Mouse (Mus musculus): ENCODE results near the gene Ctf2. TPM values are rescaled to one million over a fixed set of nuclear protein-coding genes. Genes with fewer than 3 reads are reported as not detected.
"Not testable (repeated sequence)": the region's sequence is repeated elsewhere in the genome, so short reads cannot be mapped to it uniquely, and the experiment has no call there.

The Ctf2 gene
- polyA plus RNA-seq, 1 experiment from 2014 or later: 0.11 TPM

GRCm38 (mm10) chr7:127698986-127699385 is 33.0 kb downstream of the Ctf2 start:
- H3K36me3 ChIP-seq (ENCODE audit: control insufficient read depth, insufficient read depth): peaks cover 14% of the 10 kb centered on the region
- no peak overlapping the region for H3K27ac ChIP-seq (ENCODE audit: low read length)
- H3K9me3 ChIP-seq (replicated peaks; ENCODE audit: control insufficient read depth, low read length): no peaks in the 10 kb centered on the region
- no peak overlapping the region for H3K4me2 ChIP-seq (ENCODE audit: low read depth, low read length)
- H3K27me3 ChIP-seq (ENCODE audit: control insufficient read depth, insufficient read depth, low read length): no peaks in the 10 kb centered on the region
- H3K4me1 ChIP-seq (ENCODE audit: control insufficient read depth, insufficient read depth, low read length): no peaks in the 10 kb centered on the region
- no peak overlapping the region for H3K4me3 ChIP-seq (ENCODE audit: low read length)
- no peak for ATAC-seq (replicated peaks; ENCODE audit: extremely low read depth, insufficient read depth, low FRiP score)
- WGBS: 68% methylated on average over 6 of the region's 6 CpGs
- no peak overlapping the region for H3K9ac ChIP-seq (ENCODE audit: low read length)

GRCm38 (mm10) chr7:127693730-127694129 is 38.2 kb downstream of the Ctf2 start:
- WGBS: 86% methylated on average over 7 of the region's 7 CpGs
- H3K27me3 ChIP-seq (ENCODE audit: control insufficient read depth, insufficient read depth, low read length); H3K4me2 ChIP-seq (ENCODE audit: low read depth, low read length); ATAC-seq (replicated peaks; ENCODE audit: extremely low read depth, insufficient read depth, low FRiP score); H3K36me3 ChIP-seq (ENCODE audit: control insufficient read depth, insufficient read depth); H3K9me3 ChIP-seq (replicated peaks; ENCODE audit: control insufficient read depth, low read length); H3K9ac ChIP-seq (ENCODE audit: low read length); H3K4me3 ChIP-seq (ENCODE audit: low read length); H3K27ac ChIP-seq (ENCODE audit: low read length): not testable (repeated sequence)
- peaks cover 22% of the 10 kb centered on the region for H3K4me1 ChIP-seq (ENCODE audit: control insufficient read depth, insufficient read depth, low read length)

- H3K27me3 ChIP-seq (ENCODE audit: control insufficient read depth, insufficient read depth, low read length): no peaks in the 10 kb centered on the region
- no peak overlapping the region for H3K4me2 ChIP-seq (ENCODE audit: low read depth, low read length)
- no peaks in the 10 kb centered on the region for H3K9me3 ChIP-seq (replicated peaks; ENCODE audit: control insufficient read depth, low read length)
- H3K36me3 ChIP-seq (ENCODE audit: control insufficient read depth, insufficient read depth): no peaks in the 10 kb centered on the region
- H3K27ac ChIP-seq (ENCODE audit: low read length): no peak overlapping the region
- peaks cover 23% of the 10 kb centered on the region for H3K4me1 ChIP-seq (ENCODE audit: control insufficient read depth, insufficient read depth, low read length)
- no peak overlapping the region for H3K4me3 ChIP-seq (ENCODE audit: low read length)
- ATAC-seq (replicated peaks; ENCODE audit: extremely low read depth, insufficient read depth, low FRiP score): no peak
- H3K9ac ChIP-seq (ENCODE audit: low read length): no peak overlapping the region
- WGBS: 90% methylated on average over 8 of the region's 8 CpGs
These were observed 38.7 kb downstream of the Ctf2 start for GRCm38 (mm10) chr7:127693290-127693689.

GRCm38 (mm10) chr7:127691221-127691989 is 40.6 kb downstream of the Ctf2 start:
- H3K36me3 ChIP-seq (ENCODE audit: control insufficient read depth, insufficient read depth): no peaks in the 10 kb centered on the region
- ATAC-seq (replicated peaks; ENCODE audit: extremely low read depth, insufficient read depth, low FRiP score): peak; percentile 86

GRCm38 (mm10) chr7:127689626-127690280 is 42.2 kb downstream of the Ctf2 start:
- Histone ChIP-seq H3K27me3 (ENCODE audit: control insufficient read depth, insufficient read depth, low read length) (no peaks in the 10 kb centered on the region), H3K9ac (ENCODE audit: low read length) (peak overlapping the region; percentile 46), H3K9me3 (replicated peaks; ENCODE audit: control insufficient read depth, low read length) (no peaks in the 10 kb centered on the region), H3K4me3 (ENCODE audit: low read length) (no peak overlapping the region), H3K36me3 (ENCODE audit: control insufficient read depth, insufficient read depth) (no peaks in the 10 kb centered on the region), H3K4me2 (ENCODE audit: low read depth, low read length) (no peak overlapping the region), H3K4me1 (ENCODE audit: control insufficient read depth, insufficient read depth, low read length) (peaks cover 29% of the 10 kb centered on the region), H3K27ac (ENCODE audit: low read length) (peak overlapping the region; percentile 53)
- ATAC-seq (replicated peaks; ENCODE audit: extremely low read depth, insufficient read depth, low FRiP score): no peak
- WGBS: 52% methylated on average over 9 of the region's 9 CpGs

More at GRCm38 (mm10) chr7:127691221-127691989, 40.6 kb downstream of the Ctf2 start:
- H3K9ac ChIP-seq (ENCODE audit: low read length): peak overlapping the region; percentile 77
- peaks cover 26% of the 10 kb centered on the region for H3K4me1 ChIP-seq (ENCODE audit: control insufficient read depth, insufficient read depth, low read length)
- peak overlapping the region; percentile 75 for H3K4me2 ChIP-seq (ENCODE audit: low read depth, low read length)
- no peaks in the 10 kb centered on the region for H3K9me3 ChIP-seq (replicated peaks; ENCODE audit: control insufficient read depth, low read length)
- 9% methylated on average over 15 of the region's 15 CpGs for WGBS
- H3K27ac ChIP-seq (ENCODE audit: low read length): peak overlapping the region; percentile 94
- no peaks in the 10 kb centered on the region for H3K27me3 ChIP-seq (ENCODE audit: control insufficient read depth, insufficient read depth, low read length)
- H3K4me3 ChIP-seq (ENCODE audit: low read length): peak overlapping the region; percentile 48

- H3K4me1 ChIP-seq (ENCODE audit: control insufficient read depth, insufficient read depth, low read length): peaks cover 29% of the 10 kb centered on the region
- ATAC-seq (replicated peaks; ENCODE audit: extremely low read depth, insufficient read depth, low FRiP score): no peak
- H3K4me3 ChIP-seq (ENCODE audit: low read length): no peak overlapping the region
- H3K27me3 ChIP-seq (ENCODE audit: control insufficient read depth, insufficient read depth, low read length): no peaks in the 10 kb centered on the region
- H3K27ac ChIP-seq (ENCODE audit: low read length): no peak overlapping the region
- H3K36me3 ChIP-seq (ENCODE audit: control insufficient read depth, insufficient read depth): no peaks in the 10 kb centered on the region
- no peak overlapping the region for H3K4me2 ChIP-seq (ENCODE audit: low read depth, low read length)
- WGBS: 78% methylated on average over 7 of the region's 7 CpGs
- no peak overlapping the region for H3K9ac ChIP-seq (ENCODE audit: low read length)
- no peaks in the 10 kb centered on the region for H3K9me3 ChIP-seq (replicated peaks; ENCODE audit: control insufficient read depth, low read length)
These were observed 43.0 kb downstream of the Ctf2 start for GRCm38 (mm10) chr7:127688935-127689334.

- no peak overlapping the region for H3K4me3 ChIP-seq (ENCODE audit: low read length)
- ATAC-seq (replicated peaks; ENCODE audit: extremely low read depth, insufficient read depth, low FRiP score): no peak
- no peaks in the 10 kb centered on the region for H3K27me3 ChIP-seq (ENCODE audit: control insufficient read depth, insufficient read depth, low read length)
- WGBS: 55% methylated on average over 11 of the region's 11 CpGs
- no peak overlapping the region for H3K4me2 ChIP-seq (ENCODE audit: low read depth, low read length)
- peaks cover 38% of the 10 kb centered on the region for H3K4me1 ChIP-seq (ENCODE audit: control insufficient read depth, insufficient read depth, low read length)
- no peaks in the 10 kb centered on the region for H3K36me3 ChIP-seq (ENCODE audit: control insufficient read depth, insufficient read depth)
- H3K27ac ChIP-seq (ENCODE audit: low read length): no peak overlapping the region
- H3K9me3 ChIP-seq (replicated peaks; ENCODE audit: control insufficient read depth, low read length): no peaks in the 10 kb centered on the region
- H3K9ac ChIP-seq (ENCODE audit: low read length): no peak overlapping the region
These were observed 45.1 kb downstream of the Ctf2 start for GRCm38 (mm10) chr7:127686740-127687449.

GRCm38 (mm10) chr7:127685304-127686018 is 46.5 kb downstream of the Ctf2 start:
- Histone ChIP-seq H3K4me3 (ENCODE audit: low read length) (no peak overlapping the region), H3K36me3 (ENCODE audit: control insufficient read depth, insufficient read depth) (no peaks in the 10 kb centered on the region), H3K4me2 (ENCODE audit: low read depth, low read length) (no peak overlapping the region), H3K9me3 (replicated peaks; ENCODE audit: control insufficient read depth, low read length) (no peaks in the 10 kb centered on the region), H3K4me1 (ENCODE audit: control insufficient read depth, insufficient read depth, low read length) (peaks cover 31% of the 10 kb centered on the region), H3K27ac (ENCODE audit: low read length) (no peak overlapping the region), H3K27me3 (ENCODE audit: control insufficient read depth, insufficient read depth, low read length) (no peaks in the 10 kb centered on the region), H3K9ac (ENCODE audit: low read length) (no peak overlapping the region)
- WGBS: 68% methylated on average over 14 of the region's 14 CpGs
- no peak; the same call in 1 of the 2 replicates for ATAC-seq (replicated peaks; ENCODE audit: extremely low read depth, insufficient read depth, low FRiP score)

All from heart, embryonic 16.5 days (tissue).